Mouse (Mus musculus): ENCODE results near the gene Zfp867. TPM values are rescaled to one million over a fixed set of nuclear protein-coding genes. Genes with fewer than 3 reads are reported as not detected.

The Zfp867 gene
- total and polyA plus RNA-seq, 3 experiments: 0.12 to 1.3 TPM; not detected in 1

- Histone ChIP-seq H3K79me2 (ENCODE audit: control insufficient read depth, insufficient read depth, low read length, poor library complexity) (no peaks in the 10 kb centered on the region; the same call in 1 of the 2 replicates), H3K4me3 (ENCODE audit: control insufficient read depth in 1 of 2, insufficient read depth in 1 of 2, low read depth in 2 of 2, low read length in 2 of 2) (no peak overlapping the region), H3K36me3 (ENCODE audit: control insufficient read depth in 1 of 2, insufficient read depth in 2 of 2, low read length in 2 of 2) (peaks cover 14 to 52% of the 10 kb centered on the region in 2 experiments), H3K27me3 (ENCODE audit: control insufficient read depth in 1 of 2, insufficient read depth in 2 of 2, low read length in 2 of 2) (no peaks in the 10 kb centered on the region), H3K4me1 (ENCODE audit: control insufficient read depth in 1 of 2, insufficient read depth in 2 of 2, low read length in 2 of 2) (peaks cover 4 to 14% of the 10 kb centered on the region in 2 experiments), H3K27ac (ENCODE audit: control insufficient read depth, low read depth, low read length) (no peak overlapping the region), H3K9me3 (replicated peaks; ENCODE audit: insufficient read depth, low read length) (no peaks in the 10 kb centered on the region), H3K9ac (ENCODE audit: control insufficient read depth, low read depth, low read length, poor library complexity, severe bottlenecking) (no peak overlapping the region)
- peak; percentile 66 for DNase-seq (ENCODE audit: low read depth, low spot score)
- peak; percentile 31 for TF ChIP-seq RAD21 (IDR thresholded peaks at IDR 0.05; ENCODE audit: low read depth, low read length)
- no peak for TF ChIP-seq MYB (IDR thresholded peaks at IDR 0.05; ENCODE audit: low read depth, low read length)
- peak; percentile 33 to 65 (median 56) for TF ChIP-seq CTCF (IDR thresholded peaks at IDR 0.05 in 2 of 3, conservative IDR thresholded peaks at IDR 0.05 in 1 of 3; ENCODE audit: control insufficient read depth in 1 of 3, insufficient read depth in 1 of 3, low read depth in 2 of 3, low read length in 3 of 3, poor library complexity in 1 of 3, severe bottlenecking in 1 of 3)
- no peak for TF ChIP-seq POLR2AphosphoS5 (IDR thresholded peaks at IDR 0.05; ENCODE audit: borderline replicate concordance, low read depth, low read length)
- peak; percentile 13; the same call in 1 of the 2 replicates for TF ChIP-seq SMC3 (IDR thresholded peaks at IDR 0.05; ENCODE audit: low read depth, low read length)
Measured at GRCm38 (mm10) chr11:59497747-59498146, 25.5 kb upstream of the Zfp867 start.

DNA sequence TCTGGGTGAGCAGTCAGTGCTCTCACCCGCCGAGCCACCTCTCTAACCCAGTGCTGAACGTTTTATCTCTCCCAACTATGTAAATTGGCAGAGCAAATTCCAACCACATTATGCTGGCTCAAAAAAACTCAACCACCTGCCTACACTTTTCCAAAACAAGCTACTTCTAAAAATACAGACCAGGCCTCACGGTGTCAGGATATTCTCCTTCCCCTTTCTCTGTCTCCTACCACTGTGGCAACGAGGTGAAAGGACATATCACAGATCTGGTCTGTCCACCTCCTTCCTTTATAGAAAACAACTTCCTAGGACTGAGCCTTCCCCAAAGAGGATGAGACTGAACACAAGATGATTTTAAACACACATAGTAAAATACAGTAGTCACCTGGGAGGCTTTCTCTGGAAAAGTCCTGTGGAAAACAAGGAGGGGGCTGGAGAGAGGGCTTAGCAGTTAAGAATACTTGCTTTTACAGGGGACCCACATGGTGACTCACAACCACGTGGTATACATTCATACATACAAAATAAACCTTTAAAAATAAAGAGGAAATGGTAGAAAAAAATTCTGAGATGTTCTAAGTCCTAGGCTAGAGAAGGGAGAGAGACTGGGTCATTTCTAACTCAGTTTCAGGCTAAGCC, 24.5 kb upstream of the Zfp867 start:
- Histone ChIP-seq H3K36me3 (ENCODE audit: control insufficient read depth in 1 of 2, insufficient read depth in 2 of 2, low read length in 2 of 2) (peaks cover 5 to 50% of the 10 kb centered on the region in 2 experiments), H3K4me3 (ENCODE audit: control insufficient read depth in 1 of 2, insufficient read depth in 1 of 2, low read depth in 2 of 2, low read length in 2 of 2) (no peak overlapping the region), H3K4me1 (ENCODE audit: control insufficient read depth in 1 of 2, insufficient read depth in 2 of 2, low read length in 2 of 2) (peaks cover 0 to 4% of the 10 kb centered on the region in 2 experiments; a peak in 2 of 4 replicates), H3K27me3 (ENCODE audit: control insufficient read depth in 1 of 2, insufficient read depth in 2 of 2, low read length in 2 of 2) (no peaks in the 10 kb centered on the region), H3K9ac (ENCODE audit: control insufficient read depth, low read depth, low read length, poor library complexity, severe bottlenecking) (no peak overlapping the region), H3K9me3 (replicated peaks; ENCODE audit: insufficient read depth, low read length) (no peaks in the 10 kb centered on the region), H3K27ac (ENCODE audit: control insufficient read depth, low read depth, low read length) (no peak overlapping the region), H3K79me2 (ENCODE audit: control insufficient read depth, insufficient read depth, low read length, poor library complexity) (no peaks in the 10 kb centered on the region; the same call in 1 of the 2 replicates)
- DNase-seq (ENCODE audit: low read depth, low spot score): no peak
- TF ChIP-seq ZC3H11A (IDR thresholded peaks at IDR 0.05; ENCODE audit: low read depth, low read length): no peak
- TF ChIP-seq USF1 (IDR thresholded peaks at IDR 0.05; ENCODE audit: low read depth, low read length): no peak
- no peak for TF ChIP-seq ELF1 (IDR thresholded peaks at IDR 0.05; ENCODE audit: low read depth, low read length)
- no peak for TF ChIP-seq SMC3 (IDR thresholded peaks at IDR 0.05; ENCODE audit: low read depth, low read length)
- no peak for TF ChIP-seq POLR2A (IDR thresholded peaks at IDR 0.05; ENCODE audit: control insufficient read depth in 1 of 2, insufficient read depth in 1 of 2, low read depth in 1 of 2, low read length in 2 of 2, poor library complexity in 1 of 2)
- TF ChIP-seq USF2 (IDR thresholded peaks at IDR 0.05; ENCODE audit: borderline replicate concordance in 1 of 2, insufficient read depth in 1 of 2, low read depth in 1 of 2, low read length in 2 of 2): no peak
- TF ChIP-seq GATA1 (IDR thresholded peaks at IDR 0.05; ENCODE audit: low read depth, low read length): no peak
- no peak for TF ChIP-seq RCOR1 (IDR thresholded peaks at IDR 0.05; ENCODE audit: low read depth, low read length)
- no peak for TF ChIP-seq CTCF (IDR thresholded peaks at IDR 0.05 in 2 of 3, conservative IDR thresholded peaks at IDR 0.05 in 1 of 3; ENCODE audit: control insufficient read depth in 1 of 3, insufficient read depth in 1 of 3, low read depth in 2 of 3, low read length in 3 of 3, poor library complexity in 1 of 3, severe bottlenecking in 1 of 3)
- no peak for TF ChIP-seq MAX (IDR thresholded peaks at IDR 0.05; ENCODE audit: low read length)
- no peak for TF ChIP-seq POLR2AphosphoS2 (IDR thresholded peaks at IDR 0.05; ENCODE audit: low read length)

Data from MEL (cell line).